ENCODE assay signal across 14 mouse cellular contexts in genomic region chr19:53247558-53247957, GRCm38 (mm10).
DNase-seq lines count a peak whose midpoint lies in the region; ATAC-seq and TF ChIP-seq lines count a peak whose summit lies in the region.
"Had no signal": no experiment of that assay in that cellular context is flagged by ENCODE, and none has a peak within 500 bp of the region (broad histone marks: within the 10 kb centered on the region; RNA-seq: fewer than 3 reads in every experiment).

No protein-coding gene starts in this region.

- H3K4me2 ChIP-seq in heart, embryonic 12.5 days = no peak overlapping the region
- H3K4me2 ChIP-seq in liver, embryonic 12.5 days = peak overlapping the region; percentile 37
- H3K4me2 ChIP-seq: limb, embryonic 15.5 days had no signal

- H3K27me3 ChIP-seq in heart, embryonic 12.5 days (replicated peaks) = no peaks in the 10 kb centered on the region
- no peaks in the 10 kb centered on the region for H3K27me3 ChIP-seq in G1E (ENCODE audit: insufficient read depth, low read length)
- H3K27me3 ChIP-seq in liver, embryonic 12.5 days (replicated peaks) = no peaks in the 10 kb centered on the region
- H3K27me3 ChIP-seq: heart, embryonic 13.5 days; limb, embryonic 15.5 days; Patski had no signal

- no peak for DNase-seq in heart, adult 9 months (ENCODE audit: low spot score in 2 of 2)
- no peak for DNase-seq in G1E (ENCODE audit: low spot score)
- peak; percentile 33 for DNase-seq in c-Kit-positive CD71-positive TER-119-positive erythroid progenitor cells, embryonic 14.5 days (ENCODE audit: low spot score)
- DNase-seq in yolk sac, embryonic 10.5 days (ENCODE audit: low spot score) = no peak
- DNase-seq in Muller cell, postnatal 12 days (ENCODE audit: inconsistent ontology term) = no peak
- DNase-seq: right cerebral cortex, postnatal 4 days had no signal

- no peak overlapping the region for H3K4me3 ChIP-seq in heart, embryonic 12.5 days
- no peak overlapping the region for H3K4me3 ChIP-seq in G1E (ENCODE audit: low read depth, low read length)
- H3K4me3 ChIP-seq in liver, embryonic 12.5 days = no peak overlapping the region
- H3K4me3 ChIP-seq: forebrain, embryonic 10.5 days; heart, embryonic 13.5 days; layer of hippocampus, adult 2 months; limb, embryonic 15.5 days had no signal

- peak; percentile 71; the same call in 1 of the 2 replicates for ATAC-seq in heart, embryonic 12.5 days (ENCODE audit: insufficient number of reproducible peaks, low FRiP score)
- peak; percentile 52; the same call in 1 of the 2 replicates for ATAC-seq in G1E (ENCODE audit: extremely low read depth, insufficient number of reproducible peaks, low FRiP score, poor library complexity, severe bottlenecking)
- peak; percentile 87 for ATAC-seq in liver, embryonic 12.5 days

- peaks cover 49% of the 10 kb centered on the region for H3K36me3 ChIP-seq in heart, embryonic 12.5 days
- peaks cover 70% of the 10 kb centered on the region for H3K36me3 ChIP-seq in G1E (replicated peaks)
- peaks cover 41% of the 10 kb centered on the region for H3K36me3 ChIP-seq in liver, embryonic 12.5 days

- no peak for TF ChIP-seq CTCF in G1E (IDR thresholded peaks at IDR 0.05; ENCODE audit: low read depth, low read length)

- 62% methylated on average over 2 of the region's 2 CpGs for whole genome bisulfite sequencing in heart, embryonic 12.5 days
- 58% methylated on average over 2 of the region's 2 CpGs for WGBS in liver, embryonic 12.5 days (ENCODE audit: insufficient replicate concordance)

- 0 out of 2 replicates have a peak, but pooled peaks cover 5% of the 10 kb centered on the region for H3K4me1 ChIP-seq in heart, embryonic 12.5 days (replicated peaks)
- H3K4me1 ChIP-seq in G1E (ENCODE audit: insufficient read depth, low read depth, low read length) = peaks cover 16% of the 10 kb centered on the region
- H3K4me1 ChIP-seq in liver, embryonic 12.5 days = peaks cover 44% of the 10 kb centered on the region
- H3K4me1 ChIP-seq: limb, embryonic 15.5 days had no signal

- no peak overlapping the region for H3K27ac ChIP-seq in heart, embryonic 12.5 days (ENCODE audit: poor library complexity, severe bottlenecking)
- peak overlapping the region; percentile 64; the same call in 1 of the 2 replicates for H3K27ac ChIP-seq in liver, embryonic 12.5 days
- H3K27ac ChIP-seq: hindbrain, embryonic 14.5 days; limb, embryonic 15.5 days had no signal

- no peak overlapping the region for H3K9ac ChIP-seq in heart, embryonic 12.5 days
- H3K9ac ChIP-seq in liver, embryonic 12.5 days = no peak overlapping the region
- H3K9ac ChIP-seq: limb, embryonic 15.5 days had no signal

- H3K9me3 ChIP-seq in heart, embryonic 12.5 days (replicated peaks) = no peaks in the 10 kb centered on the region
- no peaks in the 10 kb centered on the region for H3K9me3 ChIP-seq in G1E (replicated peaks)
- no peaks in the 10 kb centered on the region for H3K9me3 ChIP-seq in liver, embryonic 12.5 days (replicated peaks)
- H3K9me3 ChIP-seq: forebrain, embryonic 10.5 days; heart, embryonic 13.5 days; limb, embryonic 15.5 days had no signal
